Mouse (Mus musculus): Measurements from ENCODE around the gene Kif1c. TPM values are rescaled to one million over a fixed set of nuclear protein-coding genes. Genes with fewer than 3 reads are reported as not detected.

Kif1c gene
- polyA plus RNA-seq, 1 experiment: 13.9 TPM

DNA sequence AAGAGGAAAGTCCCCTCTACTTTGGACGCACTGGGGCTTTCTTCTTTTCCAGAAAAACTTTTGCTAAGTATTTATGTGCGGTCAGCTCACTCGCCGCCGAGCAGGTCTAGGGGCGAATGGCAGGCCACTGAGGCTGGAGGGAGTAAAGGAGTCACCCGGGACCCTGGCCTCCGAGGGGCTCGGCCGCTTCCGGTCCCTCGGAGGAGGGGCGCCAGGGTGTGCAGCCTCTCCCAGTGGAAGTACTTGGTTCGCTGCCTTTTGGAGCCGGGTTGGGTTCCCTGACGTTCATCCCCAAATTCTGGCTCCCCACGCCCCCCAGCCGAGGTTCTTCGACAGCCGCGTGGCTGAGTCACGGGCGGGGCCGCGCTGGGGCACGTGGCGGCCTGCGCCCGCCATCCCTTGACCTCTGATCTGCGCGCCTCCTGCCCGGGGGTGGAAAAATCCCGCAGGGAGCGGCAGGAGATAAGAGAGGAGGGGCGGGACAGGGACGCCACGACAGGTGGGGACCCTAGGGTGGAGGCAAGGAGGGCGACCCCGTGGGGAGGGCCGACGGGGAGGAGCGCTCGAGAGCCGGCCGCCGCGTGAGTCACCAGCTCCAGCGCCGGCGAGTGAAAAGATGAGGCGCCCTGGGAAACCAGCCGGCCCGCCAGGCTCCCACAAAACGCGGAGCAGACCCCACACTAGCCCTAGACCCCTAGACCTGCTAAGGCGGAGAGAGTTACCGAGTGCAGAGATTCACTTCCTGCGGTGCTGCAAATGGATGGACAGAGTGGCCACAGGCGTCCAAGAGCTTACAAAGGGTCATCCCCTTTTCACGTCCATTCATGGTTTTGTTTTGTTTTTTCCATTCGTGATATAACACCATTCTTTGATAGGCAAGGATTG is 44.5 kb upstream of the Kif1c start:
- H3K27me3 ChIP-seq (replicated peaks): no peaks in the 10 kb centered on the region
- peak overlapping the region; percentile 100 for H3K4me3 ChIP-seq (replicated peaks)
- no peaks in the 10 kb centered on the region for H3K9me3 ChIP-seq
- TF ChIP-seq FLI1 (IDR thresholded peaks at IDR 0.05; ENCODE audit: low read length) (no peak), GATA1 (IDR thresholded peaks at IDR 0.05; ENCODE audit: borderline replicate concordance, low read length) (no peak)
- peaks cover 73% of the 10 kb centered on the region for H3K4me1 ChIP-seq
- H3K36me3 ChIP-seq (replicated peaks; ENCODE audit: low read length): peaks cover 46% of the 10 kb centered on the region

DNA sequence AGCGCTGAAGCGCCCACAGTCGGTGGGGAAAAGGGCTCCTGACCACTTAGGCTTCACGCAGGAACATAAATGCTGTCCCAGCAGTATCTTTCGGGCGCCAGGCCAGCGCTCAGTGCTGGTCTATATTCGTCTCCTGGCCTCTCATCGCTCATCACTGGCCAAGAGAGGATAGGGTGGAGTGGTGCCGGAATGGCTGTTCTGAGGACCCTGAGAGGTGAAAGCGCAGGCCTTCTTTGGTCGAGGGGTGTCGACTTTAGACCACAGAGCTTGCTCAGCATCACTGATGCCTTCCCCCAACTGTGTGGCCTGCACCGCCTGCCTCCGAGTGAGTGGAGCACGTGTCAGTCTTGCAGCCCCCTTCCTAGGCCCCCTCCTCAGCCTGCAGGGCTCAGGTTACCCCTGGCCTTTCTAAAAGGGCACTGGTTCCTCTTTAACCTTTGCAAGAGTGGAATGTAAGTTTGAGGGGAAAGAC is 43.9 kb upstream of the Kif1c start:
- no peak for TF ChIP-seq GATA1 (IDR thresholded peaks at IDR 0.05; ENCODE audit: borderline replicate concordance, low read length)
- TF ChIP-seq FLI1 (IDR thresholded peaks at IDR 0.05; ENCODE audit: low read length): no peak
- Histone ChIP-seq H3K4me1 (peaks cover 69% of the 10 kb centered on the region), H3K4me3 (replicated peaks) (peak overlapping the region; percentile 100), H3K36me3 (replicated peaks; ENCODE audit: low read length) (peaks cover 46% of the 10 kb centered on the region), H3K27me3 (replicated peaks) (no peaks in the 10 kb centered on the region), H3K9me3 (no peaks in the 10 kb centered on the region)

DNA sequence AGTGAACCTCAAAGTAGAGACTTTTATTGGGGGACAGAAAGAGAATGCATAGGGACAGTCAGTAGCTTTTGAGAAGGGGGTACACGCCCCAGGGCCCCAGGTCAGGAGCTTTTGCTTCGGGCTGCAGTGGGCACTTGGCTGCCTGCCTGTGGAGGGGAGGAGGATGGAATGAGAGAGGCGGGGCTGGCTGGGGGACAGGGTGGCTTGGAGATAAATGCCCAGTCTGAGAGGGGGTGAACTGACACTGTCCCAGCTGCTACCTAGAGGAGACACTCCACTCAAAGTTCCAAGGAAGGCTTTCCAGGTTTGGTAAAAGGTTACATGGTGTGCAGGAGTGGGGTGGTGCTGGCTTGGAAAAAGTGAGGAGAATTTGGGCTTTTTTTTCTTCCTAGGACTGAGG is 43.4 kb upstream of the Kif1c start, which contains the start of gene Eno3:
TSS of gene Eno3 (plus strand) at position 239 of the 400 bp plus-strand sequence.
- Histone ChIP-seq H3K4me1 (peaks cover 69% of the 10 kb centered on the region), H3K36me3 (replicated peaks; ENCODE audit: low read length) (peaks cover 46% of the 10 kb centered on the region)
- TF ChIP-seq GATA1 (IDR thresholded peaks at IDR 0.05; ENCODE audit: borderline replicate concordance, low read length): no peak
- TF ChIP-seq FLI1 (IDR thresholded peaks at IDR 0.05; ENCODE audit: low read length): no peak

DNA sequence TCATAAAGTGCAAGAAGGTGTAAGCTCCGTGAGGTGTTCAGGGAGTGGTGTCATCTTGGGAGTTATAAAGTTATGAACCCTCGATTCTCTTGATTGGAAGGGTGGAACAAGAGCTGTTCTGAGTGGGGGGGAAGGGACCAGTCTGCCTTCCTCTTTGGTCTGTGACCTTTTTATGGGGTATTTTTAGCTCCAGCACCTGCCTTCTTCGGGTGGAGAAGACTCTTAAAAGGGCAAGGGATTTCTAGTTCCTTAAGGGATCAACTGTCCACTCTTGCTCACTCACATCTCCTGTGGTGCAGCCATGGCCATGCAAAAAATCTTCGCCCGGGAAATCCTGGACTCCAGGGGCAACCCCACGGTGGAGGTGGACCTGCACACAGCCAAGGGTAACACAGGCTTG is 42.8 kb upstream of the Kif1c start:
- Histone ChIP-seq H3K27me3 (replicated peaks) (no peaks in the 10 kb centered on the region), H3K4me3 (replicated peaks) (peak overlapping the region; percentile 14), H3K36me3 (replicated peaks; ENCODE audit: low read length) (peaks cover 46% of the 10 kb centered on the region), H3K4me1 (peaks cover 65% of the 10 kb centered on the region), H3K9me3 (no peaks in the 10 kb centered on the region)
- no peak for TF ChIP-seq FLI1 (IDR thresholded peaks at IDR 0.05; ENCODE audit: low read length)
- TF ChIP-seq GATA1 (IDR thresholded peaks at IDR 0.05; ENCODE audit: borderline replicate concordance, low read length): no peak

More for the DNA sequence above, 43.4 kb upstream of the Kif1c start, which contains the start of gene Eno3:
- H3K27me3 ChIP-seq (replicated peaks): no peaks in the 10 kb centered on the region
- peak within 1 kb of the TSS; percentile 100 for H3K4me3 ChIP-seq (replicated peaks)
- H3K9me3 ChIP-seq: no peaks in the 10 kb centered on the region

DNA sequence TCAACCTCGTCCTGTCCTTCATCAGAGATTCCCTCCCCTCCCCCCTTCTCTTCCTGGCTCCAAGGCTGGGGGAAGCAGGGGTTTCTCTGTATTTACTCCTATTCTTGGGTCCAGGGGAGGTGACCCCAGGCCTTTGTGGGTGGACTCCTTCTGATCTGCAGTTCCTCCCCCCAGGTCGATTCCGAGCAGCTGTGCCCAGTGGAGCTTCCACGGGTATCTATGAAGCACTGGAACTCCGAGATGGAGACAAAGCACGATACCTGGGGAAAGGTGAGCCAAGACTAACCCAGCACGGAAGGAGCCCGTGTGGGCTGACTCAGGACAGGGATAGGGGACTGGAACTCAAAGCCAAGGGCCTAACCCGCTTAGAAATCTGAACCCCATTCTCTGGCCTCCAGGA is 42.4 kb upstream of the Kif1c start:
- Histone ChIP-seq H3K9me3 (no peaks in the 10 kb centered on the region), H3K4me3 (replicated peaks) (peak overlapping the region; percentile 14), H3K36me3 (replicated peaks; ENCODE audit: low read length) (peaks cover 46% of the 10 kb centered on the region), H3K27me3 (replicated peaks) (no peaks in the 10 kb centered on the region), H3K4me1 (peaks cover 67% of the 10 kb centered on the region)
- no peak for TF ChIP-seq GATA1 (IDR thresholded peaks at IDR 0.05; ENCODE audit: borderline replicate concordance, low read length)
- no peak for TF ChIP-seq FLI1 (IDR thresholded peaks at IDR 0.05; ENCODE audit: low read length)

DNA sequence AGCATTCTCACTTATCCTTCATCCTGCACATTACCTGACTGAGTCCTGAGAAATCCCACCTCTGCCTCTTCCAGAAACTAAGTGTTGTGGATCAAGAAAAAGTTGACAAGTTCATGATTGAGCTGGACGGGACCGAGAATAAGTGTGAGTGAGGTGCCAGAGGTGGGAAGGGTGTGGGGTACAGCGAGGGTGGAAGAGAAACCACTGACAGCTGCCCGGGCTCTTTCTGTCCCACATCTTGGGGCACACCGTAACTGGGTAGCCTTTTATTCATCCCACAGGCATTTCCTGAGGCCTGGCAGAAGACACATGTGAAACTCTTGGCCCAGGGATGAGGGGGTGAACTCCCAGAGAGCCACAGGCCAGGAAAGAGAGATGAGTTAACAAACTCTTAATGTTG is 41.8 kb upstream of the Kif1c start:
- H3K4me1 ChIP-seq: peaks cover 69% of the 10 kb centered on the region
- H3K27me3 ChIP-seq (replicated peaks): no peaks in the 10 kb centered on the region
- H3K4me3 ChIP-seq (replicated peaks): no peak overlapping the region
- no peaks in the 10 kb centered on the region for H3K9me3 ChIP-seq
- TF ChIP-seq GATA1 (IDR thresholded peaks at IDR 0.05; ENCODE audit: borderline replicate concordance, low read length) (no peak), FLI1 (IDR thresholded peaks at IDR 0.05; ENCODE audit: low read length) (no peak)
- H3K36me3 ChIP-seq (replicated peaks; ENCODE audit: low read length): peaks cover 48% of the 10 kb centered on the region

DNA sequence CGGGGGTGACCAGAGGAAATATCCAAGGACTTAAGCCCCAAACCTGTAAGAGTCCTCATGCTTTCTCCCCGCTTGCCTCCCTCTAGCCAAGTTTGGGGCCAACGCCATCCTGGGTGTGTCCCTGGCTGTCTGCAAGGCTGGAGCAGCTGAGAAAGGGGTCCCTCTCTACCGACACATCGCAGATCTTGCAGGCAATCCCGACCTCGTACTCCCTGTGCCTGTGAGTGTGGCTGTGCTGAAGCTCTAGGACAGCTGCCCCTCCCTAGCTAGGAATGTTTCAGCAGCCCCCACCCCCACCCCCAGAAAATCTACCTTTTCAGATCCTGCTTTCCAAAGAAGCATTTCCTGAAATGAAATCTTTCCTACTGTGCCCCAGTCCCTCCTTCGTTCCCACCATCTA is 41.4 kb upstream of the Kif1c start:
- peak overlapping the region; percentile 28 for H3K4me3 ChIP-seq (replicated peaks)
- H3K27me3 ChIP-seq (replicated peaks): no peaks in the 10 kb centered on the region
- peaks cover 69% of the 10 kb centered on the region for H3K4me1 ChIP-seq
- TF ChIP-seq FLI1 (IDR thresholded peaks at IDR 0.05; ENCODE audit: low read length) (no peak), GATA1 (IDR thresholded peaks at IDR 0.05; ENCODE audit: borderline replicate concordance, low read length) (no peak)
- H3K36me3 ChIP-seq (replicated peaks; ENCODE audit: low read length): peaks cover 50% of the 10 kb centered on the region
- no peaks in the 10 kb centered on the region for H3K9me3 ChIP-seq

DNA sequence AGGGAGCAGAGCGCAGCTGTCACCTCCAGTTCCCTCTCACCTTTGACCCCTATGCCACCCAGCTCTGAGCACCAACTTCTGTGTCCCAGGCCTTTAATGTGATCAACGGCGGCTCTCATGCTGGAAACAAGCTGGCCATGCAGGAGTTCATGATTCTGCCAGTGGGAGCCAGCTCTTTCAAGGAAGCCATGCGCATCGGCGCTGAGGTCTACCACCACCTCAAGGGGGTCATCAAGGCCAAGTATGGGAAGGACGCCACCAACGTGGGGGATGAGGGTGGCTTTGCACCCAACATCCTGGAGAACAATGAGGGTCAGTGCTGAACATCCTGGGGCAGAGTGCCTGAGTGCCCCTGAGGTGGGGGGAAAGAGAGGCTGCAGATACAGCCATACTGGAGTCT is 39.8 kb upstream of the Kif1c start:
- peaks cover 66% of the 10 kb centered on the region for H3K36me3 ChIP-seq (replicated peaks; ENCODE audit: low read length)
- no peaks in the 10 kb centered on the region for H3K27me3 ChIP-seq (replicated peaks)
- TF ChIP-seq FLI1 (IDR thresholded peaks at IDR 0.05; ENCODE audit: low read length) (no peak), GATA1 (IDR thresholded peaks at IDR 0.05; ENCODE audit: borderline replicate concordance, low read length) (no peak)
- no peak overlapping the region for H3K4me3 ChIP-seq (replicated peaks)
- H3K9me3 ChIP-seq: no peaks in the 10 kb centered on the region
- H3K4me1 ChIP-seq: peaks cover 80% of the 10 kb centered on the region

DNA sequence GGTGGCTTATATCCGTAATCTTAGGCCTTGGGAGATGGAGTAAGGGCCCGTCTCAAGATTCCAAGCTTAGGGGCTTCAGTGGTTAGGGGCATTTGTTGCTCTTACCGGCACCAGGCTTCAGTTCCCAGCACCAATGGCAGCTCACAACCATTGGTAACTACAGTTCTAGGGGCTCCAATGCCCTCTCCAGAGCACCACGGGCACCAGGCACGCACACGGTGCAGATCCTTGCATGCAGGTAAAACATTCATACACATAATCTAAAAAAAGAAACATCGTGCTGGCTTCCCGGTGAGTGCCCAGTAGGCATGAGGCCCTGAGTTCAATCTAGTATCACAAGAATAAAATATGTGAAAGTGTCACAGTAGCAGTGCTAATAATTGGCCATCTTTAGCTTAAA is 37.2 kb upstream of the Kif1c start:
- no peak overlapping the region for H3K4me3 ChIP-seq (replicated peaks)
- peaks cover 77% of the 10 kb centered on the region for H3K4me1 ChIP-seq
- H3K9me3 ChIP-seq: no peaks in the 10 kb centered on the region
- H3K27me3 ChIP-seq (replicated peaks): no peaks in the 10 kb centered on the region
- peaks cover 87% of the 10 kb centered on the region for H3K36me3 ChIP-seq (replicated peaks; ENCODE audit: low read length)
- no peak for TF ChIP-seq GATA1 (IDR thresholded peaks at IDR 0.05; ENCODE audit: borderline replicate concordance, low read length)
- no peak for TF ChIP-seq FLI1 (IDR thresholded peaks at IDR 0.05; ENCODE audit: low read length)

DNA sequence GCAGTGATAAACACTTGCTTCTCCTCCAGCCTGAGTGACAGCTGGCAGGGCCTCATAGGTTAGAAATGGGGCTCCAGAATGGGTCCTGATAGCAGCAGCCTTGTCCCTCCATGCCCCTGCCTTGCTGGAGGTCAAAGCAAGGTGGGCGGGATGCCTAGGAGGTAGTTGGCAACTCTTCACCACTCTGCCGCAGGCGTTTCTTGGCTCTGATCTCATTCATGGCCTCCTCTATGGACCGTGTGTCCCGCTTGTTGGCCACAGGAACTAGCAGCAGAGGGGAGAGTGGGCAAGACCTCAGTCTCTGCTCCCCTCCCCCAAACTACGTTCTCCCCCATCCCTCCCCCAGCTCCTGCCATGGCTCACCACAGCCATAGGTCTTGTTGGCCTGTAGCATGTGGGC is 36.4 kb upstream of the Kif1c start:
- Histone ChIP-seq H3K4me1 (peaks cover 73% of the 10 kb centered on the region), H3K36me3 (replicated peaks; ENCODE audit: low read length) (peaks cover 85% of the 10 kb centered on the region), H3K4me3 (replicated peaks) (no peak overlapping the region), H3K9me3 (no peaks in the 10 kb centered on the region), H3K27me3 (replicated peaks) (no peaks in the 10 kb centered on the region)
- TF ChIP-seq GATA1 (IDR thresholded peaks at IDR 0.05; ENCODE audit: borderline replicate concordance, low read length) (no peak), FLI1 (IDR thresholded peaks at IDR 0.05; ENCODE audit: low read length) (no peak)

Data from megakaryocyte, embryonic 14.5 days (primary cell).